Mouse (Mus musculus): Measurements from ENCODE around the gene Pold4. TPM values are rescaled to one million over a fixed set of nuclear protein-coding genes. Genes with fewer than 3 reads are reported as not detected.

Pold4 gene
- polyA plus RNA-seq, 1 experiment, result 16.3 TPM

GRCm38 (mm10) chr19:4220957-4221743 is 10.5 kb upstream of the Pold4 start:
- peaks cover under 1% of the 10 kb centered on the region for H3K4me1 ChIP-seq (ENCODE audit: control insufficient read depth, insufficient read depth, low read length)
- H3K36me3 ChIP-seq (ENCODE audit: control insufficient read depth, insufficient read depth, low read length), result no peaks in the 10 kb centered on the region
- TF ChIP-seq POLR2A (IDR thresholded peaks at IDR 0.05; ENCODE audit: control insufficient read depth, low read depth, low read length) (no peak), CTCF (IDR thresholded peaks at IDR 0.05; ENCODE audit: control insufficient read depth, insufficient read depth, insufficient replicate concordance, low read depth, low read length) (no peak)
- no peak overlapping the region for H3K4me3 ChIP-seq (ENCODE audit: control insufficient read depth, low read depth, low read length)
- no peak overlapping the region for H3K27ac ChIP-seq (ENCODE audit: control insufficient read depth, insufficient read depth, low read depth, low read length)
- H3K27me3 ChIP-seq (ENCODE audit: control insufficient read depth, insufficient read depth, low read length), result no peaks in the 10 kb centered on the region

GRCm38 (mm10) chr19:4222165-4222564 is 9.5 kb upstream of the Pold4 start:
- no peak overlapping the region for H3K4me3 ChIP-seq (ENCODE audit: control insufficient read depth, low read depth, low read length)
- H3K4me1 ChIP-seq (ENCODE audit: control insufficient read depth, insufficient read depth, low read length), result no peaks in the 10 kb centered on the region
- H3K36me3 ChIP-seq (ENCODE audit: control insufficient read depth, insufficient read depth, low read length), result no peaks in the 10 kb centered on the region; the same call in 1 of the 2 replicates
- H3K27me3 ChIP-seq (ENCODE audit: control insufficient read depth, insufficient read depth, low read length), result no peaks in the 10 kb centered on the region
- H3K27ac ChIP-seq (ENCODE audit: control insufficient read depth, insufficient read depth, low read depth, low read length), result no peak overlapping the region
- TF ChIP-seq CTCF (IDR thresholded peaks at IDR 0.05; ENCODE audit: control insufficient read depth, insufficient read depth, insufficient replicate concordance, low read depth, low read length) (no peak), POLR2A (IDR thresholded peaks at IDR 0.05; ENCODE audit: control insufficient read depth, low read depth, low read length) (no peak)

- Histone ChIP-seq H3K27ac (ENCODE audit: control insufficient read depth, insufficient read depth, low read depth, low read length) (no peak overlapping the region), H3K36me3 (ENCODE audit: control insufficient read depth, insufficient read depth, low read length) (no peaks in the 10 kb centered on the region; the same call in 1 of the 2 replicates), H3K27me3 (ENCODE audit: control insufficient read depth, insufficient read depth, low read length) (no peaks in the 10 kb centered on the region), H3K4me3 (ENCODE audit: control insufficient read depth, low read depth, low read length) (no peak overlapping the region), H3K4me1 (ENCODE audit: control insufficient read depth, insufficient read depth, low read length) (peaks cover 7% of the 10 kb centered on the region)
- TF ChIP-seq POLR2A (IDR thresholded peaks at IDR 0.05; ENCODE audit: control insufficient read depth, low read depth, low read length) (no peak), CTCF (IDR thresholded peaks at IDR 0.05; ENCODE audit: control insufficient read depth, insufficient read depth, insufficient replicate concordance, low read depth, low read length) (no peak)
Measured at GRCm38 (mm10) chr19:4226779-4227178, 4.9 kb upstream of the Pold4 start.

GRCm38 (mm10) chr19:4227446-4227845 is 4.3 kb upstream of the Pold4 start:
- Histone ChIP-seq H3K4me3 (ENCODE audit: control insufficient read depth, low read depth, low read length) (no peak overlapping the region), H3K27ac (ENCODE audit: control insufficient read depth, insufficient read depth, low read depth, low read length) (no peak overlapping the region), H3K36me3 (ENCODE audit: control insufficient read depth, insufficient read depth, low read length) (no peaks in the 10 kb centered on the region; the same call in 1 of the 2 replicates), H3K27me3 (ENCODE audit: control insufficient read depth, insufficient read depth, low read length) (no peaks in the 10 kb centered on the region), H3K4me1 (ENCODE audit: control insufficient read depth, insufficient read depth, low read length) (peaks cover 9% of the 10 kb centered on the region)
- no peak for TF ChIP-seq CTCF (IDR thresholded peaks at IDR 0.05; ENCODE audit: control insufficient read depth, insufficient read depth, insufficient replicate concordance, low read depth, low read length)
- TF ChIP-seq POLR2A (IDR thresholded peaks at IDR 0.05; ENCODE audit: control insufficient read depth, low read depth, low read length), result no peak

GRCm38 (mm10) chr19:4227894-4228678 is 3.6 kb upstream of the Pold4 start:
- H3K27ac ChIP-seq (ENCODE audit: control insufficient read depth, insufficient read depth, low read depth, low read length), result no peak overlapping the region
- peaks cover 10% of the 10 kb centered on the region for H3K4me1 ChIP-seq (ENCODE audit: control insufficient read depth, insufficient read depth, low read length)

GRCm38 (mm10) chr19:4228891-4229290 is 2.8 kb upstream of the Pold4 start:
- Histone ChIP-seq H3K36me3 (ENCODE audit: control insufficient read depth, insufficient read depth, low read length) (no peaks in the 10 kb centered on the region; the same call in 1 of the 2 replicates), H3K27me3 (ENCODE audit: control insufficient read depth, insufficient read depth, low read length) (no peaks in the 10 kb centered on the region), H3K27ac (ENCODE audit: control insufficient read depth, insufficient read depth, low read depth, low read length) (no peak overlapping the region), H3K4me1 (ENCODE audit: control insufficient read depth, insufficient read depth, low read length) (peaks cover 12% of the 10 kb centered on the region), H3K4me3 (ENCODE audit: control insufficient read depth, low read depth, low read length) (no peak overlapping the region)
- TF ChIP-seq CTCF (IDR thresholded peaks at IDR 0.05; ENCODE audit: control insufficient read depth, insufficient read depth, insufficient replicate concordance, low read depth, low read length) (no peak), POLR2A (IDR thresholded peaks at IDR 0.05; ENCODE audit: control insufficient read depth, low read depth, low read length) (no peak)

More at GRCm38 (mm10) chr19:4227894-4228678, 3.6 kb upstream of the Pold4 start:
- Histone ChIP-seq H3K4me3 (ENCODE audit: control insufficient read depth, low read depth, low read length) (no peak overlapping the region), H3K27me3 (ENCODE audit: control insufficient read depth, insufficient read depth, low read length) (no peaks in the 10 kb centered on the region), H3K36me3 (ENCODE audit: control insufficient read depth, insufficient read depth, low read length) (no peaks in the 10 kb centered on the region; the same call in 1 of the 2 replicates)
- TF ChIP-seq CTCF (IDR thresholded peaks at IDR 0.05; ENCODE audit: control insufficient read depth, insufficient read depth, insufficient replicate concordance, low read depth, low read length) (peak; percentile 51; the same call in 1 of the 2 replicates), POLR2A (IDR thresholded peaks at IDR 0.05; ENCODE audit: control insufficient read depth, low read depth, low read length) (no peak)
